Mouse (Mus musculus) E14TG2a.4 (cell line): ENCODE measurements at regions not wholly inside any gene's neighbourhood (a gene's known extent, or its start where the extent isn't known, plus 50 kb on each side); places are given as distances from the start of the nearest gene placed in this dataset.

Experiments used
- H3K27me3 ChIP-seq: 2 replicates; pipeline ENCODE4 v1.6.1; 2014; ENCODE audit warnings: low read length, control low read depth; ENCODE audit not compliant: insufficient read depth
- H3K36me3 ChIP-seq: 2 replicates; pipeline ENCODE4 v1.6.1; 2014; ENCODE audit warnings: low read length, control low read depth; ENCODE audit not compliant: insufficient read depth
- H3K4me1 ChIP-seq: replicated peaks from 2 replicates; pipeline ENCODE4 v1.6.1; 2014; ENCODE audit warnings: low read depth, low read length, control low read depth
- H3K4me3 ChIP-seq: replicated peaks from 2 replicates; pipeline ENCODE4 v1.5.1; 2014; ENCODE audit warnings: mild to moderate bottlenecking, low read length
- H3K9me3 ChIP-seq: 2 replicates; pipeline ENCODE4 v1.6.1; 2014; ENCODE audit warnings: low read length, control low read depth
- CTCF ChIP-seq: conservative IDR thresholded peaks from 2 replicates; pipeline ENCODE4 v1.5.1; 2014; ENCODE audit warnings: low read length
- NANOG ChIP-seq: IDR thresholded peaks from 2 replicates; pipeline ENCODE4 v1.6.1; 2014; ENCODE audit warnings: borderline replicate concordance, low read length, mixed read lengths
- POU5F1 ChIP-seq: IDR thresholded peaks from 2 replicates; pipeline ENCODE4 v1.6.1; 2014; ENCODE audit warnings: low read length, borderline replicate concordance

GRCm38 (mm10) chr3:31375678-31376077, 65.5 kb upstream of the Slc7a14 start:
- TF ChIP-seq NANOG = no peak
- TF ChIP-seq CTCF = no peak
- TF ChIP-seq POU5F1 = no peak
- H3K9me3 ChIP-seq = no peaks in the 10 kb centered on the region
- no peaks in the 10 kb centered on the region for H3K4me1 ChIP-seq
- H3K27me3 ChIP-seq = no peaks in the 10 kb centered on the region
- no peak overlapping the region for H3K4me3 ChIP-seq
- H3K36me3 ChIP-seq = no peaks in the 10 kb centered on the region

- no peak for TF ChIP-seq NANOG
- TF ChIP-seq CTCF = no peak
- no peak for TF ChIP-seq POU5F1
- H3K4me3 ChIP-seq = no peak overlapping the region
- no peaks in the 10 kb centered on the region for H3K4me1 ChIP-seq
- H3K9me3 ChIP-seq = no peaks in the 10 kb centered on the region
- H3K27me3 ChIP-seq = no peaks in the 10 kb centered on the region
- no peaks in the 10 kb centered on the region for H3K36me3 ChIP-seq
These were observed 63.9 kb upstream of the Slc7a14 start for GRCm38 (mm10) chr3:31374061-31374460.

GRCm38 (mm10) chr3:31368259-31368658, 58.1 kb upstream of the Slc7a14 start:
- H3K4me1 ChIP-seq = no peaks in the 10 kb centered on the region
- no peaks in the 10 kb centered on the region for H3K36me3 ChIP-seq
- H3K9me3 ChIP-seq = no peaks in the 10 kb centered on the region
- TF ChIP-seq POU5F1 = no peak
- H3K4me3 ChIP-seq = no peak overlapping the region
- no peaks in the 10 kb centered on the region for H3K27me3 ChIP-seq
